Mouse (Mus musculus): ENCODE data around the gene Gm49392. TPM values are rescaled to one million over a fixed set of nuclear protein-coding genes. Genes with fewer than 3 reads are reported as not detected.

The Gm49392 gene
- not detected for total RNA-seq (2023)

GRCm38 (mm10) chr13:60896794-60897193, at the start of gene Gm49392:
Gm49392 (minus strand) TSS chr13:60896894.

GRCm38 (mm10) chr13:60941884-60942283, 45.2 kb upstream of the Gm49392 start, which contains the start of gene Tpbpa:
Tpbpa (minus strand) TSS chr13:60941984.

GRCm38 (mm10) chr13:60936500-60936901, 39.8 kb upstream of the Gm49392 start, which contains the start of the genes Gm49391 and Ctla2a:
Gm49391 (minus strand) TSS chr13:60936571.
Ctla2a (minus strand) TSS chr13:60936625.

GRCm38 (mm10) chr13:60935490-60935889, 38.8 kb upstream of the Gm49392 start, which contains the start of gene Gm49393:
Gm49393 (minus strand) TSS chr13:60935590.

GRCm38 (mm10) chr13:60904780-60905179, 8.1 kb upstream of the Gm49392 start, which contains the start of gene Tpbpb:
Tpbpb (minus strand) TSS chr13:60904880.

GRCm38 (mm10) chr13:60897328-60897727, 634 bp upstream of the Gm49392 start, which contains the start of gene Ctla2b:
Ctla2b (minus strand) TSS chr13:60897447.

GRCm38 (mm10) chr13:60864281-60864680, 32.4 kb downstream of the Gm49392 start, which contains the start of gene 4930486L24Rik:
4930486L24Rik (minus strand) TSS chr13:60864475.

GRCm38 (mm10) chr13:60802749-60803148, 93.9 kb downstream of the Gm49392 start, which contains the start of gene Ctsll3:
Ctsll3 (minus strand) TSS chr13:60802849.

Other genes with a start within 250 kb of the Gm49392 start
- gene BC051665, start 110.5 kb downstream of the Gm49392 start, total RNA-seq (2023): not detected
- not detected for gene Ctsll3, start 94.0 kb downstream of the Gm49392 start, total RNA-seq (2023)
- not detected for gene 4930486L24Rik, start 32.4 kb downstream of the Gm49392 start, total RNA-seq (2023)
- 1 to 10 TPM in 1 of 2 experiments, not detected in 1; 1.3 TPM for gene Ctla2b, start 553 bp upstream of the Gm49392 start, total RNA-seq (2023)
- not detected for gene Tpbpb, start 8.0 kb upstream of the Gm49392 start, total RNA-seq (2023)
- gene Gm49393, start 38.7 kb upstream of the Gm49392 start, total RNA-seq (2023): not detected
- gene Gm49391, start 39.7 kb upstream of the Gm49392 start, total RNA-seq (2023): not detected
- 1 to 10 TPM in 1 of 2 experiments, not detected in 1; 1.6 TPM for gene Ctla2a, start 39.7 kb upstream of the Gm49392 start, total RNA-seq (2023)
- gene Tpbpa, start 45.1 kb upstream of the Gm49392 start, total RNA-seq (2023): not detected
- not detected for gene Ctsj, start 109.1 kb upstream of the Gm49392 start, total RNA-seq (2023)
- not detected for gene Ctsq, start 143.7 kb upstream of the Gm49392 start, total RNA-seq (2023)